Mouse (Mus musculus) left cerebral cortex, postnatal 4 days (tissue): ENCODE measurements at regions not wholly inside any gene's neighbourhood (a gene's known extent, or its start where the extent isn't known, plus 50 kb on each side); places are given as distances from the start of the nearest gene placed in this dataset.
"Not testable (repeated sequence)": the region's sequence is repeated elsewhere in the genome, so short reads cannot be mapped to it uniquely, and the experiment has no call there.

Experiments used
- DNase-seq: peaks from one replicate; pipeline ENCODE4 v3.0.0-alpha.2; 2022
- intact Hi-C: fragments of 180-260 bp; cut with DNase I; formaldehyde crosslinking; loops from one replicate; pipeline ENCODE4 v1.15.1; 2025

DNA sequence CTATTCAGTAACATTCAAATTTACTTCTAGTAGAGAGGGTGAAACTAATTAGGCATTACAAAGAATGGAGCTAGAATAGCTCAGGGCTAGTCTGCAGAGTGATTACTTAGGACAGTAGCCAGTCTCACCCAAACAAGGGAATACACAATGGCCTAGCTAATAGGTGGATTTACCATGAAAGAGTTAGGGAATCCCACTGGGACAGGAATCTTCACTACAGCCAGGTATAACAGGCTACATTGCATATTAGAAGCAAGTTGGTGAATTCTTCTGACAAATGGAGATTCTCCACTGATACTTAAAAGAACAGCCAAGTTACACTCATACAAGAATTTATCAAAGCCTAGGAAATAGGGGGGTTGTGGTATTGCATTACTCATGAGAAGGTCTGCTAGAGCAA is 670.2 kb upstream of the Chrm3 start:
- DNase-seq, intact Hi-C loops: not testable (repeated sequence)

DNA sequence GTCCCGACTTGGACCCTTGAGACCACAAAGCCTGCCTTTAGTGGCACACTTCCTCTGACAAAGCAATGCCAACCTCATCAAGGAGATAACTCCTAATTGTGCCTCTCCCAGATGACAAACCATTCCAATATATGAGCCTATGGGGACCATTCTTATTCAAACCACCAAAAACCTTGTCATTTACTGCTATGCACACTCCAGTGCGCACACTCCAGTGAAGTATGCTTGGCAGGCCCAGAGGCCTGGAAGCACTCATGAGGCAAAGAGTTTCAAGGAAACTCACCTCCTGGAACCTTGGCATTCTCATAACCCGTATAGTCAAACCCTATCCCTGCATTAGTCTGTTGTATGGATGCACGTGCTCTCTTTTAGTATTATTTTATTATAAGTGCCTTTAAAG is 669.7 kb upstream of the Chrm3 start:
- DNase-seq, result no peak
- intact Hi-C loops, result no loop called here

DNA sequence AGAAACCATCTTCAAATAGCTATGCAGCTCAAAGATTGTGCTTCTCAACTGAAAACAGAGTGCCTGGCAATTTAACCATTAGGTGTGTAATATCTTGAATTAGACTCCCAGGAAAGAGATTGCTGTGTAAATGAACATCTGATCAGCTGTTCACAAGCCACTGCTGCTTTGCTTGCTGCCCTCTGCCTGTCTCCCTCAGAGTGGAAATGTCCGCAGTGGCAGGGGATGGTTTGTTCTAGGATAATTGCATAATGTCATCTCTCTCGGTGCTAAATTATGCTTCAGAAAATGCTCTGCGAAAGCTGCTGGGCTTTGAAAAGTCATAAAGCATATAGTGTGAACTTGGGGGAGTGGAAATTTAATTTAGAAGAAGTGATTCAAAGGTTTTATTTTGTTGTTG is 665.3 kb upstream of the Chrm3 start:
- DNase-seq, result no peak
- intact Hi-C loops, result no loop called here

DNA sequence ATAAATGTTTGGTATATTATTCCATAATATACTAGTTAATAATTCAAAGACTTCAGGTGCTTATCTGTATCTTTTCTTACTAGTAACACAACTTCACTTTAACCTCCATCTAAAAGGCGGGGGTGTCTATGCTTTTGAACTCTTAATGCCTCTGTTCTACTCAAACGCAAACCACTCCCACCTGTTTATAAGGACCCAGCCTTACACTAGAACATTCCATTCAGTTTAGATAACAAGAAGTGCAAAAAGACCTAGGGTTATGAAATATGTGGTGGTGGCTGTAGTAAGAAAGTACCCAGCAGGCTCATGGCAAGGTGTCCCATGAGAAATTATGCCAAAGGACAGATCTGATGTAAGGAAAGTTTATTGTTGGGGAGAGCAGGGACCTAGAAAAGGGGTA is 663.8 kb upstream of the Chrm3 start:
- intact Hi-C loops, result no loop called here
- no peak for DNase-seq

DNA sequence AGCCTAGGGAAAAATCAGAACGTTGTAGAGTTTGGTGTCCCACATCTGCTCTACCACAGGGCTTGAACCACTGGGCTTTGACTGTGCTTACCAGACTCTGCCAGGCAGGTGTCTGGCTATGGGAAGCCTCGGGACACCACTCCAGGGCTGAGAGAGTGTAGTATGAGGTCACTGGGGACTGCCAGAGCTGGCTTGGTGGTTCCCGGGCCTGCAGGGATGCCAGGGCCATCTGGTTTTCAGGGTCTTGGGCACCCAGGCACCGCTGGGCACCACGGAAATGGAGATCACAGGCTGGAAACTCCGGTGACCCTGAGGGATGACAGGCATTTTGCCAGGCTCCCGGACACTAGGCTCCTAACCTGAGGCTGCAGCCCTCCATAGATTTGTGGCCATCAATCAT is 656.9 kb upstream of the Chrm3 start:
- intact Hi-C loops, result no loop called here

DNA sequence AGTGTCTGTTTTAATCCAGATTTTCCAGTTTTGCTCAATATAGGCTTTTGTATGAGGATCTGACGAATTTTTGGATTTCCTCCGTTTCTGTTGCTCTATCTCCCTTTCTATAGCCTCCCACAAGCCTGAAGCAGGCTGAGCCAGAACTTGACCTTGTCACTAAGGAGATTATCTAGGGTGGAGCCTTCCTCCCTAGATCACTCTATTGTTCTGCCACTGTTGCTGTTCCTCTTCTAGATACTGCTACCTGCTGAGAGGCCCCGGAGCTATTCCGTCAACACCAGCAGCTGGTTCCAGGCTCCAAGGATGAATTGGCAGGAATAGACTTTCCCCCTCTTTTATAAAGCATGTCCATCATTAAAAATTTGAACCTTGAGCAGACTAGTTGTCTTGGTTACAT is 644.7 kb upstream of the Chrm3 start:
- DNase-seq, result no peak
- intact Hi-C loops, result no loop called here

More for the DNA sequence above, 656.9 kb upstream of the Chrm3 start:
- DNase-seq, result no peak

DNA sequence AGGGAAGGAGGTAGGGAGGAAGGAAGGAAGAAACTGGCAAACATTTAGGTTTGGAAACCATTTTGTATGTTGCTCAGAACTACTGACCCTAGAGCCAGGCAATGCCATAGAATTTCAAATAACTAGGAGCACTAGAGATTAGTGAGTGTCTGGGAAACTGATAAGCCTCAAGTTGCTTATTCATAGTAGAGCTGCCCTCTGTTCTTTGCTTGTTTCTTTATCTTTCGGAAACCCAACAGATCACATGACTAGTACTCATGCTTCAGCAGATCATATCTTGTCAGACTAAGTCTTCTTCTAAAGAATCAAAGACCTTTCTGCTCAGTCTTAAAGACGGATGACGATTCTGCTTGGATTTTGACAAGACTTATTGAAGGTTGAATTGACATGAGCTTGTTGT is 630.5 kb upstream of the Chrm3 start:
- no peak for DNase-seq
- intact Hi-C loops, result no loop called here

DNA sequence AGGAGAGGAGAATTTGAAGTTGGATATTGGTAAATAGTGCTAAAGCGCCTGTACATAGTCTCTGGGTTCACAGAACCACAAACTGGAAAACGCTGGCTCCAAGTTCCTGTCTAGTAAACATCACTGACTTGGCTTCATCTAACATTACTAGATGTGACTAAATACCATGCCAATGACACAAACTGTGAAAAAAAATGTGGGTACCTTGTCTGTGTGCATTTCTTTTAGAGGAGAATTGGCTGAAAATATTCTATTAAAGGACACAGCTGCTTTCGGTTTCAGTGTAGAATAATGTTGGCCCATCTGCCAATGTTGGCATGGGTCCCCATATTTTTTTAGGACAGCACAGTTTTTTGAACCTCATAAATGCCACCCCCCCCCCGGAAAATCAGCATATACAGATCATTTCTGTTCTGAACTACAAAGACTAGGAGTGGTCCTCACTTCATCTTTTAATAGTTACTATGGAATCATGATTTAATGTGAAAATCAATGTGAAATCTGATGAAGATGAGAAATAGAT is 629.9 kb upstream of the Chrm3 start:
- intact Hi-C loops, result no loop called here
- peak; percentile 29 for DNase-seq

DNA sequence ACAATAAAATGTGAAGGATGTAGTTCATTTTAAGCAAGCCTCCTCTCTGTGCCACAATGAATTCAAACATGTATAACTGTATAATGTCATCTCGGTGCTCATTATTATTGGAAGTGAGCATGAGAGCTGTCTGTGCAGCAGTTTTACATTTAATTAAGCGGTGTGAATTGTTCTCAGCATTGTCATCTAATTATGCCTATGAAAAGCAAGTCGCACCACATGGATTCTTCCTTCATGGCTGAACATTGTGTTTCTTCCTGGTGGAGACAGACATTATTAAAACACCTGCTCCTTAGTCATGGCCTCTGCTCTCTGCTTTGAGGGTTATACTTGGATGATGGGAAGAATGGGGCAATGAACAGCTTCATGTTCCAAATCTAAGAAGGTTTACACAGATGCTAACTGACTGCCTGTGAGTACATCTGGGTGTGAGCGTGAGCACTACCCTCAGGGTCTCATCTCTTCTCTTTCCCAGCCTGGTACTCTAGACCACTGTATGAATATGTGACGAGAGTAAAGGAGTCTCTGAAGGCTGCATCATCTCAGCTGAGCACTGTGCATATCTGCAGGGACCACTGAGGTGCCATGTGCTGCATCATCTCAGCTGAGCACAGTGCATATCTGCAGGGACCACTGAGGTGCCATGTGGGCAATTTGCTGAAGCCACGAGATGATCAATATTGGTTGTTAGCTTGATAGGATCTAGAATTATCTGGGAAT is 628.6 kb upstream of the Chrm3 start:
- DNase-seq, result no peak
- intact Hi-C loops, result no loop called here

DNA sequence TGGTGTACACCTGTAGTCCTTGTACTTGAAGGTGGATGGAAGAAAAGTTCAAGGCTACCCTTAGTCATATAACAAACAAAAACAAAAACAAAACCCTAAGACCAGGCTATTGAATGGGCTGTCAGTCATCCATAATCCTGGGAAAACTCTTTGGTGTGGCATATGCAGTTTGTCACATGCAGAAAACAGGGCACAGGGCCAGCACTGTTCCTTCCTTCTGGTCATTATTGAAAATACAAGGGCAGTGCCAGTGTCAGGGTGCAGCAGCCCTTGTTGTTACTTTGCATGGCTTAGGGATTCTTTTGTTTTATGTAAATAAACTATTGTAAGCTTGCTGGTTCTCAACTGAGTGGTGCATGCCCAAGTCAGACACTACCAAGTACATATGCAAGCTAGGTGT is 623.1 kb upstream of the Chrm3 start:
- DNase-seq, result peak; percentile 47
- intact Hi-C loops, result no loop called here

DNA sequence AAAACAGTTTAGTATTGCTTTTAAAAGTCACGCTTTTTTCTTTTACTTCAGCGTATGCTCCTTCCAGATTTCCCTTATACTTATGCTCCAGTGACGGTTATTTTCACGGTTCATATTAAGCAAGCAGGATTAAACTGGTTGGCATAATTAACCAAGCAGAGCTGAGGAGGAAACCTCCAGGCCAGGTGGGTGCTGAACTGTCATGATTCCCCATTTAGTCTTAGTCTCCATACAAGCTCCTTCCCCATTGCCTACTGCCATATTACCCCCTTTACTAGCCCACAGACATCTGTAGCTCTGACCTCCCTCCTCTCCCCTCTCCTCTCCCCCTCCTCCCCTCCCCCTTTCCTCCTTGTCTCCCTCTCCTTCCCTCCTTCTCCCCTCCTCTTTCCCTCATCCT is 621.9 kb upstream of the Chrm3 start:
- intact Hi-C loops, result no loop called here
- no peak for DNase-seq

DNA sequence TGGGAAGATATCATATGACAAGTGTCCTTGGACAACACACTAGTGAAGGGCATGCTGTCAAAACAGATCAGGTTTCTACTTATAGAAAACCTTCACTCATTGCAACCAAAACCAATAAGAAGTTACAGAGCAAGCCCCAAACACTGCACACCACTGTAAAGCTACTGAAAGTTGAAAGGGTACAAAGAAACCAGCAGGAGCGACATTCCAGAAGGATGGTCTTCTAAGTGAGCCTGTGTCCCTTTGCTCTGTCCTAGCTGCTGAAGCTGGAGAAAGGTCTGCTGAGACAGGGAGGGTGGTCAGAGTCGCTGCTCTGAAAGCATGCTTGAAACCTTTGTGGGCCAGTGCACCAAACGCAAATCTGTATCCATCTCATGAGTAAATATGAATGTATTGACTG is 611.3 kb upstream of the Chrm3 start:
- intact Hi-C loops, result no loop called here
- DNase-seq, result no peak

DNA sequence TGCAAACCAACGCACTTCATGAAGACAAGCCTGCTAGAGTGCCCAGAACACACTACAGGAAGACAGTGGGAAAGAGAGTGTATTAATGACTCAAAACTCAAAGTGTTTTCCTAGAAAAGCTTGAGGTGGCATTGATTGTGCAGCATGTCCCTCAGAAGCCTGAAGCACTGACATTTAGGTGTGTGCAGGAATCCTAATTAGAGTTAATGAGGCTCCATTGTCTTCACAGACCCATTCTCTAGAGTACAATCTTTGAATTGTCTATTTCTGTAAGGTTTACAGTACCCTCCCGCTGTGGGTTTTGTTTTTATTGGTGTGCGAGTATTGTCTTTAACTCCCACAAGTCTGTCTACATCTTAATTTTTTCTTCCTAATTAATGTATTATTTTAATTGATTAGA is 610.1 kb upstream of the Chrm3 start:
- no peak for DNase-seq
- intact Hi-C loops, result no loop called here

DNA sequence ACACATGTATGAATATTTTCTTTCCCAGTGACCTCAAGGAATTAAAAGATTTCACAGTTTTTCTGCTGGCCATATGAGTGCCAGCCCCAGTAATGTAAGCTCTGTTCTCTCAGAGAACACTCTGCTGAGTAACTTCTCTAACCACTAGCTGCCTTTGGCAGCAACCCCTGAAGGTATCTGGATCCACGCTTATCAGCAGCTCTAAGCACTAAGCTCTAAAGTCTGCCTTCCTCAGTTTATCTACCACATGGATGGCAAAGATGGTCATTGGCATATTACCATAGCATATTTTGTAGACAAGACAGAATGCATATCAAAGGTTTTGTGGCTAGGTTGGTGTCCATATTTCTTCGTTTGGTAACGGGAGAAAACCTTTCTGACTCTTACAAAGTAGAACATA is 592.3 kb upstream of the Chrm3 start:
- intact Hi-C loops, result no loop called here
- no peak for DNase-seq

DNA sequence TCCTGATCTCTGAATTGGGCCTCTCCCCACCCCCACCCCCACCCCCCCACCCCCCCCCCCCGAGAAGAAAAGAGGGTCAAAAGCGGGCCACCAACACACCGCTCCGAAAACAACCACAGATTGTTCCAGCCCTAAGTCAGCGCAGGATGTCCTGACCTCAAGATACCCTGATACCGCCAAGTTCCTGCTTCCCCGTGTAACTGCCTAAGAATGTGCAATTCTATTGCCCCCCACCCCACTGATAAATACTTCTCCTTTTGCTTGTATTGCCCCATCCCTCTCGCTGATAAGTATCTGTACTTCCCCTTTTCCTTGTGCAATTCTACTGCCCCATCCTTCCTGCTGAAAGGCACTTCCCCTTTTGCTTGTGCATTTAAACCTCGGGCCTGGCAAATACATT is 590.0 kb upstream of the Chrm3 start:
- intact Hi-C loops, result not testable (repeated sequence)

DNA sequence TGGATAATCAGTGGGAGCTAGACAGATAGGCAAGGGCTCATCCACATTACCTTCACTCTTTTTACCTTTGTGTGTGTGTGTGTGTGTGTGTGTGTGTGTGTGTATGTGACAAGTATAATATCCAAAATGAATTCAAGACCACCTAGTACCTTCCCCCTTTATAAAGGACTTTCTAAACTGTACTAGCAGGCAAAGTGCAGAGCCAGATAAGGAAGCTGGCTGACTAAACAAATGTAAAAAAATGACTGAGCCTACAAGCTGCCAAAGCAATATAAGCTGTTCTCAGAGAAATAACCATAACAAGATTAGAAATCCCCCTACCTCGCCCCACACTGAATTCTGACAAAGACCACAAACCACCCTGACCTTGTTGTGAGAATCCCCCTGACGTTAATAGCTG is 586.8 kb upstream of the Chrm3 start:
- no peak for DNase-seq
- intact Hi-C loops, result no loop called here

More for the DNA sequence above, 590.0 kb upstream of the Chrm3 start:
- not testable (repeated sequence) for DNase-seq

DNA sequence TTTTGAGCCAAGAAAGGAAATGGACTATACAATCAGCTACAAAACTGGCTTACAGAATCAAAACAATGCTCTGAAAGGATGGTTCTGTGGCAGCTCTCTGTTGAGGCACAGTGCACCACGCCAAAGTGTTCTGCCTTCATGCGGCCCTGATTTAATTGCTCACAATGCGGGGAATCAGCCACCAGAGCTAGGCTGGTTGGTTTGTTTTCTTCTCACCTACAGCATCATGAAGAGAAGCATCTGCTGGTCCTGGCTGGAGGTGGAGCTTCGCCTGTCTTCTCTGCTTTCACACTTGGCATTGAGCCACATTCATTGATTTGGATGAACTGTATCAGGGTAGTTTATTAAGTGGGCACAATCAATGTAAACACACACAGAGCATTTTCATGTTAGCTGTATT is 583.2 kb upstream of the Chrm3 start:
- DNase-seq, result peak; percentile 19
- intact Hi-C loops, result no loop called here

DNA sequence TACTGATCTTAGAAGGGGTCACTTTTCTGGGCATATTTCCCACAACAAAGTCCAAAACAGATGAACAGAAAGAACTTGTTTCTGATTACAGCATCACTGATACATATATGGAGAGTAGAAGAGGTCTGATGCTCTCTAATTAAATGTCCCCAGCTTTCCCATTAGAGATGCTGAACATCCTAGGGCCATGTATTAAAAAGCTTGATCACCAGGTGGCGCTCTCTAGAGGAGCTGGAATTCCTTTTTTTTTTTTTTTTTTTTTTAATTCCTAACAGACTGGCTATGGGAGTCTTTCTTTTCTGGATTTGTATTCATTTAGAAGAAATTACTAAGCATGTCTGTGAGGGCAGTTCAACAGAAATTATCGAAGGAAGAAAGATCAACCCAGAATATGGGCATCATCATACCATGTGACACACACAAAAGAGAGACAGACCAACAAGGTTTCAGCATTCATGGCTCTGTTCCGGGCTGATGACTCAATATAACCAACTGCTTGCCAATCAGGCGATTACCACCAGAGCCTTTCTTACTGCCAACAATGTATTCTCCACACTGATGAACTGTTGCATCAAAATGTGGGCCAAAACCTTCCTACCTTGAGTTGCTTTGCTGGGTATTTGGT is 581.5 kb upstream of the Chrm3 start:
- intact Hi-C loops, result no loop called here
- peak; percentile 52 for DNase-seq

DNA sequence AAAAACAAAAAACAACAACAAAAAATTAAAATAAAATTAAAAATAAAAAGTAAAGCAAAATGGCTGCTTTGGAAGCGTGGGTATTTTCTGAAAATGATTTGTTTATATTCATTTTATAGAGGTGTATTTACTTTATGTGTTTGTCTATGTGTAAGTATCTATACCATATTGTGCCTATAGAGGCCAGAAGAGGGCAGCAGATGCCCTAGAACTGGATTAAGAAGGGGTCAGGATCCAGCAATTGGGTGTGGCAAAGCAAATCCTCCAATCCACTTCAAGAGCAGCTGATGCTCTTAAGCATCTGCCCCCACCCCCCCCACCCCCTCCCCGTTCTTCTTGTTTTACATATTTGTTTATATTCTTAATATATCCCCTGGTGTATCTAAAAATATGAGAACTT is 577.6 kb upstream of the Chrm3 start:
- intact Hi-C loops, result no loop called here
- no peak for DNase-seq

DNA sequence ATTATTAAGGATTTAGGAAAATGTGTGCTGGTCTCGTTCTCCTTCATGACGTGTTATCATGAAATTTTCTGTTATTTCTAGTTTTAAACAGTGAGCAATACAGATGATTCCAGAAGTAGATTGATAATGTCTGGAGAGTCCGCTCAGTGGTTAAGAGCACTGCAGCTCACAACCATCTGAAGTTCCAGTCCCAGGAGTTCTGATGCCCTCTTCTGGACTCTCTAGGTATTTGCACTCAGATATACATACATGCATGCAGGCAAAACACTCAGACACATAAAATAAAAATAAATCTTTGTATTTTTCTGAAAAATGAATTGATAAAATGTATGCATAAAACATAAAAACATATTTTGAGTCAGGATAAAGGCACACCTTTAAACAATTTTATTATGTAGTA is 570.1 kb upstream of the Chrm3 start:
- intact Hi-C loops, result no loop called here
- no peak for DNase-seq

DNA sequence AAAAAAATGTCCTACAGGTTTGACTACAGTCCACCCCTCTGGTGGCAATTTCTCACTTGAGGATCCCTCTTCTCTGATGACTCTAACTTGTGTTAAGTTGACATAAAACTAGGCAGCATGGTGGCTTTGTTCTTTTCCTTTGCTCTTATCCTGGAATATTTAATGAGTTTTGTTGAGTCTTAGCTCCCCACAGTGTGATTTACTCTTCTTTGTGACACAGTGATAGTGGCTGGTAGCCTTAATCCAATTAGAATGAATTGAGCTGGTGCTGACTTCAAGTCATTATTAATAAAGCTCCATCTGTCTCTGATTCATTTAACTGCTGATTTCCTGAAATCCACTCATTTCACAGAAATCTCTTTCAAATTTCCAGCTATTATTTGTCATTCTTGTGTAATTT is 553.7 kb upstream of the Chrm3 start:
- intact Hi-C loops, result no loop called here
- no peak for DNase-seq

DNA sequence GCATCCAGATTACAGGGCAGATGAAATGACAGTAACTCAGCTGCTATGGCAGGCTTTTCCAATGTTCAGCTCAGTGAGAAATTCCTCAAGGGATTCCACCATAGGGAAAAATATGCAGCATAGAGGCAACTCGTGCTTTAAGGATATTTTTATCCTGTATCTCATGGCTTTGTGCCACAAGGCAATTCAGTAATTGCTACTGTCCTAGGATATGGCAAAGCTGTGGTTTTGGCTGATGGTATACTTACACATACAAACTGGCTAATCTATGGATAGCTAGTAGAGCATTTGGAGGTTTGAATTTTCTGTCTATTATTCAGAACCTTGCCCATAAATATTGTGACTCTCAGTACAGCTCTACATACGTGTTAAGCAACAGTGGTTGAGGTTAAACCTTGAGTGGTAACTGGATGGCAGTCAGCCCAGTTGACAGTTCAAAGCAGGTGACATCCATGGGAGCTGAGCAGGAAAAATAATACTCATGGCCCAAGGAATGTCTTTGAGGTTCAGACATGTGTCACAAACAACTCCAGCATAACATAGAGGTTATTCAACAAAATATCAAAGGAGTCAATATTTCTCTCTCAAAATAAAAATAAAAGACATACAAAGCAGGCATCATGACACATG is 548.6 kb upstream of the Chrm3 start:
- intact Hi-C loops, result no loop called here
- DNase-seq, result no peak
